Mouse (Mus musculus) splenic B cell, adult 2 months (primary cell): ENCODE results near the gene Lamb3.

Experiments
- DNase-seq: peaks from one replicate; pipeline ENCODE4 v3.0.0-alpha.2; 2011; ENCODE audit warnings: low read depth, low spot score
- H3K27me3 ChIP-seq: 2 replicates; pipeline ENCODE4 v1.6.1; 2012; ENCODE audit warnings: mild to moderate bottlenecking, low read length, moderate library complexity, mixed read lengths; ENCODE audit not compliant: control insufficient read depth, poor library complexity, insufficient read depth, severe bottlenecking
- H3K36me3 ChIP-seq: 2 replicates; pipeline ENCODE4 v1.6.1; 2012; ENCODE audit warnings: mild to moderate bottlenecking, low read length, moderate library complexity, mixed read lengths; ENCODE audit not compliant: control insufficient read depth, poor library complexity, insufficient read depth, severe bottlenecking

The Lamb3 gene

DNA sequence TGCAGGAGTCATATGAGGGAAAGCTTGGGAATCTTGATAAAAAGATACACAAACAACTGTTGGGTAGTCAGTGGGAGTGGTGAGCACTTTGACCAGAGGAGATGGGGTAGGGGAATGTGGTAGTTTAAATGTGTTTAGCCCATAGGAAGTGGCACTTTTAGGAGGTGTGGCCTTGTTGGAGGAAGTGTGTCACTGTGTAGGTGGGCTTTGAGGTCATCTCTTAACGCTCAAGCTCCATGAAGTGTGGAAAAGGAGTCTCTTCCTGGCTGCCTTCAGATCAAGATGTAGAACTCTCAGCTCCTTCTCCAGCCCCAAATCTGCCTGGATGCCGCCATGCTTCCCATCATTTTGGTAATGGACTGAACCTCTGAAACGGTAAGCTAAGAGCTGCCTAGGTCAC is at the start of gene Lamb3:
Lamb3 (plus strand) TSS at position 197 of the 400 bp plus-strand sequence.
- peak; percentile 75 for DNase-seq
- Histone ChIP-seq H3K36me3 (no peaks in the 10 kb centered on the region; the same call in 1 of the 2 replicates), H3K27me3 (no peaks in the 10 kb centered on the region)

DNA sequence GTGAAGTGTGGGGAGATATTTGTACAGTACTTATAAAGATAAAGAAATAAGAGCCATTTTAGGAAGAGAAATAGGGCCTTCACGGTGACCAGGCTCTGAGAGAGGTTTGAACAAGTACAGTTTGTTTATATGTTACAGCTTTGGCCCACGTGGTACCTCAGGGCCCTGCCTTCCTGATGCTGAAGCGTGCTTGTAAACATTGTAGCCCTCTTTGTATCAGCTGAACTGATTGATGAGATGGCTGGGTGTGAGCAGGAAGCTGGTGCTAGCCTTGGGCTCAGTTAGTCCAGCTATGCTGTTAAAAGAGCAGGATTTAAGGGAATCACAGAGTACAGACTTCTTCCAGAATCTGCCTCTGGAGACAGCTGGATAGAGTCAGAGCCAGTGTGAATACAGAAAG is 48.3 kb upstream of the Lamb3 start:
- DNase-seq = no peak

DNA sequence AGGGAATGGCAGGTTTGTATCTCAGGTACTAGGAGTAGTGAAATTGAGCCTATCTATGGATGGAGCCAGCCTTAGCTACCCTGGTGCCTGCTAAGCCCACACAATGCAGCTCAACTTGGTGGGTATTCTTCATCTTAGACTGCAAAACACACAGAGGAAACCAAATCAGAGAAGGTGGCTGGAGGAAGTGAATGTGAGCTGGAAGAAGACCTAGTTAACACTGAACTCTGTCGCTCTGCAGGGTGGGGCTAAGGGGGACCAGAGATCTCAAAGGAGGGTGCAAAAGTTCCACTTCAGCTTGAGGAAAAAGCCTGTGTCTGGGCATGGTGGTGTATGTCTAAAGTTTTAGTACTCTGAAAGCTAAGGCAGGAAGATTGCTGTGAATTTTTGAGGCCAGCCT is 47.9 kb upstream of the Lamb3 start:
- DNase-seq = peak; percentile 28
- H3K36me3 ChIP-seq = no peaks in the 10 kb centered on the region
- H3K27me3 ChIP-seq = no peaks in the 10 kb centered on the region

More for the DNA sequence above, 48.3 kb upstream of the Lamb3 start:
- H3K36me3 ChIP-seq = no peaks in the 10 kb centered on the region
- H3K27me3 ChIP-seq = no peaks in the 10 kb centered on the region

DNA sequence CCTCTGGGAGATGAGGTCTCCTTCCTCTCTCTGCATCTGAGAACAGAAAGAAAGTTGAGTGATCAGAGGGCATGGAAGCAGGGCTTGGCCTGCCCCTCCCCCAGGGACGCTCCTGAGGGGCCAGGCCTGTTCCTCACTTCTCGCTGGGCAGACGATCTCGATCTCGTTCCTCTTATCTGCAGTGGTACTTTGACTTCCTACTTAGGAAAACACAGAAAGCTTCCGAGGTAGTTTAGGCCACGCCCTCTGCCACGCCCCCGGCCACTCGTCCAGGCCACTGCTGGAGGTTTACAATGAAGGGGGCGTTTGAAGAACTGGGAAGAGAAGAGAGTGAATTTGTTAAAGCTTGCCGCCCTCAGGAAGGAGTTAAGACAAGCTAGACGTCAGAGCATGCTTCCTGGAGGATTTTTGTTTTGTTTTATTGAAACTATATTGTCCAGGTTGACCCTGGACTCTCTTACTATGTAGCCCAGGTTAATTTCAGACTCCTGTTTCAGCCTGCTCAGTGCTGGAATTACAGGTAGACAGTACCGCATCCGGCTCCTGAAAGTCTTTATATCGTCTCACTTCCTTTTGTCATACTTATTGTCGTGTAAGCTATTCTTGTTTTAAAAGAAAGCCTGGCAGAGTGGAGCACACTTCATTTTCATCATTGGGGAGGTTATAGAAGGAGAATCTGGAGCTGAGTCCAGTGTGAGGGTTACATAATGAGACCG is 47.0 kb upstream of the Lamb3 start:
- H3K27me3 ChIP-seq = no peaks in the 10 kb centered on the region
- peak; percentile 64 for DNase-seq
- no peaks in the 10 kb centered on the region for H3K36me3 ChIP-seq

DNA sequence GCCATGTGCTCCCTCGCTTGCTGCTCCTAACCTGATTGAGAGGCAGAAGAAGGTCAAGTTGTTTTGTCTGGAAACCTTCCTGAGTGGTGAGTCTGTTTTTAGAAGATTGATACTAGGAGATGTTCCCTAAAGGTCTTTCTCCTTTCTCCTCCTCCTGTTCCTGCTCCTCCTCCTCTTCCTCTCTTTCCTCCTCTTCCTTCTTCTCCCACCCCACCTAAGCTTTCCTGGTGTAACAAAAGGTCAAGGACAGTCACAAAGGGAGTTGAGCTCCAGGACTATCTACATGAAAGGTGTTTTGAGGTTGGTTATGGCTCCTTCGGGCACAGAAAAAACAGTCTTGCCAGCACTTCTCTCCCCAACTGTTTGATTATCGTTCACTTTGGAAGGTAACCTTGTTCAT is 39.8 kb upstream of the Lamb3 start, which contains the start of gene A130010J15Rik:
A130010J15Rik (plus strand) TSS at position 301 of the 400 bp plus-strand sequence.
- DNase-seq = no peak
- Histone ChIP-seq H3K36me3 (no peaks in the 10 kb centered on the region), H3K27me3 (no peaks in the 10 kb centered on the region)

DNA sequence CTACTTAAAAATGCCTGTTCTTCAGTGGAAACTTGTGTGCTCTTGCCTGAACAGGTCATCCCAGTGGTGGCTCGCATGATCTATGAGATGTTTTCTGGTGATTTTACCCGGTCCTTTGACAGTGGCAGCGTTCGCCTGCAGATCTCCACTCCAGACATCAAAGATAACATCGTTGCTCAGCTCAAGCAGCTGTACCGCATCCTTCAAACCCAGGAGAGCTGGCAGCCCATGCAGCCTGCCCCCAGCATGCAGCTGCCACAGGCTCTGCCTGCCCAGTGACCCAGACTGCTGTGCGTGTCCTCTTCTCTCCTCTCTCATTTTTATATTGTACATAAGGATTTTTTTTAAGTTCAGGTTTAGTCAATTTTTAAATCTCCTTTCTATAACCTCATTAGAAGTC is 38.3 kb upstream of the Lamb3 start:
- Histone ChIP-seq H3K27me3 (no peaks in the 10 kb centered on the region), H3K36me3 (no peaks in the 10 kb centered on the region)
- DNase-seq = no peak

DNA sequence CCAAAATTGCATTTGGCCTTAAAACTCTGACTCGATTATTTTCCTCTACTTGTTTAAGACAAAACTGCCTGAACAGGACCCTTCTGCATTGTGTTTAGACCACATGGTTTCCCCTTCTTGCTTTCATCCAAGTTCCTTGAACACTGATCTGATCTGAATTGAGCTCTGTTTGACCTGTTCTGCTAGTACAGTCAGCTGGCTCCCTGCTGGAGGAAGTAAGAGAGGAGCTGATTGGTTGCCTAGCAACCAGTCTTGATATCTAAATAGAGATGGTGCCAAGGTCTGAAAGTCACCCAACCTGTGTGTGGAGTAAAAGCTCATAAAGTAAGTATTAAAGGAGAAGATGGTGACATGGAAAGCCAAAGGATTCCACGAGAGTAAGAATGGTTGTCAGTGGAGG is 37.6 kb upstream of the Lamb3 start:
- DNase-seq = peak; percentile 75
- Histone ChIP-seq H3K36me3 (no peaks in the 10 kb centered on the region), H3K27me3 (no peaks in the 10 kb centered on the region)

DNA sequence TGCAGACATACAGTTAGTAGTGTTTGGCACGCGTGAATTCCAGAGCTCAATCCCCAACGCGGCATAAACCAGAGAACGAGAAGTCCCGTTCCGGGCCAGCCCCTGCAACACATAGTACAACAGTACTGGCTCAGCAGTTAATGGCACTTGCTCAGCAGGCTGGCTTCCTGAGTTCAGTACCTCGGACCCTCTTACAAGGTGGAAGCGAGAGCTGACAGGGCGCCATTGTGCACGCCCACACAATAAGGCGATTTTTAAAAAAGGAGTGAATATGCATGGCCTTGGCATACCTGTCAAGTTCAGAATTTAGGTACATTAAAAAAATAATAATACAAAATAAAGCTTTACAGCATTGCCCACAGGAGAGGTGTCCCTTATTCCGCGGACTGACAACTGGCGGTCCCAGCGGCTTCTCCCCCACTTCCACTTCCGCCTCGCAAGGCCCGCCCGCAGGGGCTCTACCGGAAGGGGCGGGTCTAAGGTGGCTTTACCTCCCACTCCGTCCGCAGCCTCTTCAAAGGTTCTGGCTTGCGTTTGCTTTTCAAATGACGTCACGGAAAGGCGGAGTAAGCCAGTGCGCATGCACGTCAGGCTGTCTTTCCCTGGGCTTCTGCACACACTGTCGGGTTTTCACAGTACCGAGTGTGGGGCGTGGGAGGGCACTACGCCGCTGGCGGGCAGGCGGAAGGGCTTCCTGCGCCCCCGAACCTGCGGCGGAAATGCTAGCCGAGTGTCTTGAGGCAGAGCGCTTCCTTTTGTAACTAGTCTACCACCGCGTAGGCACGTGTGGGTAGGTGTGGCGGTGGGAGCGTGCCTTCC is 34.3 kb upstream of the Lamb3 start:
- Histone ChIP-seq H3K36me3 (peaks cover 10% of the 10 kb centered on the region), H3K27me3 (no peaks in the 10 kb centered on the region)
- DNase-seq = peak; percentile 100

DNA sequence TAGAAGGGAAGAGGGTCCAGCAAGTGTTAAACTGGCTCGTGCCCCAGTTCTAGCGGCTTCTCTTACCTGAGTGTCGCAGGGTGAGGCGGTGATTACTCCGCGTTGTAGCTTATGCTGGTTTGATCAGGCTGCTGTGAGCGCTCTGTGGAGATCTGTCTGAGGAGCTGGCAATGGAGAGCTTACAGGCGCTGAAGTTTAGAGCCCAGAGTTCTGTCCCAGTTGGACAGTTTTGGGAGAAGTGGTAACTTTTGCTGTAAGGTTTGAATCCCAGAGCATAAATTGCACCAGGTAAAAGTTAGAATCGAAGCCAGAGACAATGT is 33.7 kb upstream of the Lamb3 start:
- DNase-seq = no peak
- peaks cover 11% of the 10 kb centered on the region for H3K36me3 ChIP-seq
- no peaks in the 10 kb centered on the region for H3K27me3 ChIP-seq

DNA sequence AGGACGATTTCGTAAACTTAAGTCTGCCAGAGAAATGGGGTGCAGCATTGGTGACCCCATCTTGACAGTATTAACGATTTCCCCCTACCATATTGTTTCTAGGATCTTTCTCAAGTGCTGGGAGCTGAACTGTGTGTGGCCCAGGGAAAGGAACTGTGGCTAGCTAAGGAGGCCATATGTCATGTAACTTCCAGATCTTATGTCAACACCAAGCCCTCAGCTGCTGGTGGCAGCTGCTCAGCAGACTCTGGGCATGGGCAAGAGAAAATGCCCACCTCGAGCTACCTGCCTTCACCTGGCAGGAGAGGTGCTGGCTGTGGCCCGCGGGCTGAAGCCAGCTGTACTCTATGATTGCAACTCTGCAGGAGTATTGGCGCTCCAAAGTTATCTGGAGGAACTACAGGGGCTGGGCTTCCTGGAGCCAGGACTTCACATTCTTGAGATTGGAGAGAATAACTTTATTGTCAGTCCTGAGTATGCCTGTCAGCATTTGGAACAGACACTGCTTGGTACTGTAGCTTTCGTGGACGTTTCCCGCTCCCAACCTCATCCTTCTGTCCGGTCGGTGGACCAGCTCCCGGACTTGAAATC is 33.3 kb upstream of the Lamb3 start:
- no peak for DNase-seq
- Histone ChIP-seq H3K27me3 (no peaks in the 10 kb centered on the region), H3K36me3 (peaks cover 13% of the 10 kb centered on the region)

DNA sequence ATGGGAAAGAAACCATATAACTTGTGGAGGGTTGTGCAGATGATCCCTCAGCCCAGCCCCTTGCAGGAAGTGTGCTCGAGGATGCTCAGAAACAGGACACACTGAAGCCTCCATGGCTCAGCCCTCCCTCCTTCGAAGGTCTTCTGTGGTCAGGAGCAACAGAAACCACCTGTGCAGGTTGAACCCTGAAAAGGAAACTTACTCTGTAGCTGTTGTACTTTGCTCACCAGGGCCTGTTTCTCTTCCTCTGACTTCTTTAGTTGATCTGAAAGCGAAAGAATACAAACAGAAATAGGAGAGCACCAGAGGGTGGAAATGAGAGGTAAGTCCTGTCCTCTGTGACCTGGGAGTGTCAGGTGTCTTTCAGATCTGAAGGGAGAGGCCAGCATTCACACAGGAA is 26.4 kb upstream of the Lamb3 start:
- no peaks in the 10 kb centered on the region for H3K27me3 ChIP-seq
- DNase-seq = peak; percentile 65
- H3K36me3 ChIP-seq = peaks cover 35% of the 10 kb centered on the region

DNA sequence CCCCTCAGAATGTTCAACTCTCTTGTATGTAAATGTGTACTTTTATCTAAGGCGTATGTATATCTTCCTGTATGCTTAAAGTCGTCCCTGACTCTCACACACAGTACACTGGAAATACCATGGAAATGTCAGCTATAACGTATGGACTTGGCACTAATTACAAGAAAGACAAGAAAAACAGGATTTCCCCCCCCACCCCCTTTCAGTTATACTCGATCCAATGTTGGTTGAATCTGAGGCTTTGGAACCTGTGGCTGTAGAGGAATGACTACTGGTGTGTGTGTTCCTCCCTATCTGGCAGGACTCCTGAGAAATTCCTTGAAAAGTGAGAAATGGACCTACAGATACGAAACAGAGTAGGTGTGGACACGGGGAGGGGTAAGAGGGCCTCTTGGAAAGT is 19.2 kb upstream of the Lamb3 start:
- Histone ChIP-seq H3K27me3 (no peaks in the 10 kb centered on the region), H3K36me3 (peaks cover 42% of the 10 kb centered on the region)
- no peak for DNase-seq

DNA sequence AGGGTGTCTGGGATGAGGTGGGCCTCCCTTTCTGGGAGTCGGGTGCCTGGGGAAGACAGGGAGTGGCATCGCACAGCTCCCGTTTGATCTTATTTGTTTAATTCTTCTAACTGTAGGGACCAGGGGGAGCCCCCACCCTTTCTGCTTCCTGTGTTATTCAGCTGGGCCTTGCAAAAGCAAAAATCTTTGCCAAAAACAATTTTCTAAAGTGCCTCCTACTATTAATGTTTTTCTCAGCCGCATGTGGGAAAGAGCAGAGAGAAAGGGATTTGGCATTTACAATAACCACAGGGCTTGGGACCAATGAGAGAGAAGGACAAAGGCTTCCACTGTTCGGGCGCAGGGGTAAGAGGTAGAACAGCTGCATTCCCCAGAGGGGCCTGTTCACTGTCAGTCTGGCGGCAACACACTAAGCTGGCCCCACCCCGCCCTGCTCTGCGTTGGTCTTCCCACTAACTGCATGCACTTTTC is 18.3 kb upstream of the Lamb3 start:
- Histone ChIP-seq H3K36me3 (peaks cover 47% of the 10 kb centered on the region), H3K27me3 (no peaks in the 10 kb centered on the region)
- peak; percentile 53 for DNase-seq

DNA sequence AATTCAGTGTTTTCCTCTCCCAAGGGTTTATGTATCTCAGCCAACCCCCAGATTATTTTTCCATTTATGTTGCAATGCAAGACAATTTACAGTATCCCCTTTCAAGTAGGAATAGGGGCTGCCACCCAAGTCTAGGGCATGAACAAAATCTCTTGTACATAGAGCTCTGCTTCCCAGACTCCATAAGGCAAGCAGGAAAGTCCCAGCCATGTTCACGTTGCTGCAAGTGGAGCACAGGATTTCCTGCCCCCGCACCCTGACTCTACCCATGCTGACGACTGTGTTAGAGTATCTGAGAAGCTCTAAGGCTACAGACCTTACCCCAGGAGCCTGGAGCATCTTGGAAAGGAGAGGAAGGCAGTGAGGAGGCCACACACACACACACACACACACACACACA is 17.7 kb upstream of the Lamb3 start:
- DNase-seq = no peak
- H3K27me3 ChIP-seq = no peaks in the 10 kb centered on the region
- peaks cover 45% of the 10 kb centered on the region for H3K36me3 ChIP-seq

DNA sequence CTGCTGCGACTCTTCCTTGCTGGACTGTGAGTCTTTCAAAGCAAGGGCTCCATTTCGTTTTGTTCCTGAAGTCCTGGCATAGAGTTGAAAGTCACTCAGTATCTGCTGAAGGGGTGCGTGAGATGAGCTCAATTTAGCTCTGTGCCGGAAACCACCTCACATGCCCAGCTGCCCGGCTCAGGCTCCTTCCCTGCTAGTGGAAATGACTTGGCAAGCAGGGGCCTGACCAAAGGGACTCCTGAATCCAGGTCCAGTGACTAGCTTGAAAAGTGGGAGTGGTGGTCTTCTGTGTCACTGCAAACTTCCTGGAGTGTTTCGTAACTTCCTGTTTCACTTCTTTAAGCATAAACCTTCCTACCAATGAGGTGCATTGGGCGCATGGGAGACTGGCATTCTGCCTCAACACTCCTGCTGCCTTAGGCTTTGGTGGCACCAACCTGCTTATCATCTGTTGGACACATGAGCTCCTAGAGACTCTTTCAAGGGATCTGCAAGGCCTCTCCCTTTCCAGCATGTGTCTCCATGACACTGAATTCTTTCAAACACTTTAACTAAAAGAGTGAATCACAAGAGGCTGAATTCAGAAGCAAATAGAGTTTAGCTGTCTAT is 15.7 kb upstream of the Lamb3 start:
- Histone ChIP-seq H3K36me3 (peaks cover 50% of the 10 kb centered on the region), H3K27me3 (no peaks in the 10 kb centered on the region)
- DNase-seq = peak; percentile 51
